Mouse (Mus musculus) CH12.LX (cell line): Measurements from ENCODE around the gene Sipa1l3. TPM values are rescaled to one million over a fixed set of nuclear protein-coding genes. Genes with fewer than 3 reads are reported as not detected.

Source experiments
- DNase-seq: peaks from one replicate; pipeline ENCODE4 v3.0.0-alpha.2; 2013; ENCODE audit errors: extremely low read depth
- H3K27ac ChIP-seq: 2 replicates; pipeline ENCODE4 v1.5.1; 2012; ENCODE audit warnings: low read depth, mild to moderate bottlenecking, control low read depth, moderate library complexity; ENCODE audit not compliant: insufficient read depth
- H3K27me3 ChIP-seq: replicated peaks from 2 replicates; pipeline ENCODE3; 2012; ENCODE audit warnings: inconsistent platforms
- H3K36me3 ChIP-seq, 2 experiments: replicated peaks in 1 of 2; 2 replicates each; pipeline versions ENCODE3 to v1.6.1; 2012; ENCODE audit warnings: inconsistent platforms in 1 of 2, low read length in 1 of 2, mild to moderate bottlenecking in 1 of 2, mixed read lengths in 1 of 2, moderate library complexity in 1 of 2; ENCODE audit not compliant: control insufficient read depth in 1 of 2, insufficient read depth in 1 of 2
- H3K4me1 ChIP-seq, 2 experiments: 2 replicates each; pipeline ENCODE4 v1.6.1; 2012; ENCODE audit warnings: inconsistent platforms in 1 of 2, moderate library complexity in 1 of 2; ENCODE audit not compliant: insufficient read depth in 2 of 2, control insufficient read depth in 1 of 2
- H3K4me2 ChIP-seq: 2 replicates; pipeline ENCODE4 v1.6.1; 2012; ENCODE audit warnings: low read depth, mild to moderate bottlenecking, control low read depth; ENCODE audit not compliant: poor library complexity, insufficient read depth, severe bottlenecking
- H3K4me3 ChIP-seq, 3 experiments: fragments of 150-350 bp in 1 of 3; sonication (generic) in 1 of 3; replicated peaks in 1 of 3; 2 replicates each; pipeline versions ENCODE3 to v1.5.1; 2011 to 2012; ENCODE audit warnings: low read depth in 2 of 3, low read length in 2 of 3, mild to moderate bottlenecking in 2 of 3, moderate library complexity in 2 of 3, control low read depth in 1 of 3, improper control_type of control experiment in 1 of 3, inconsistent platforms in 1 of 3, mixed read lengths in 1 of 3; ENCODE audit not compliant: poor library complexity in 1 of 3
- H3K79me2 ChIP-seq: replicated peaks from 2 replicates; pipeline ENCODE4 v1.6.1; 2012; ENCODE audit warnings: mild to moderate bottlenecking, moderate library complexity; ENCODE audit not compliant: control insufficient read depth, poor library complexity, insufficient read depth, severe bottlenecking; ENCODE audit errors: extremely low read depth
- H3K9ac ChIP-seq: 2 replicates; pipeline ENCODE4 v1.6.1; 2012; ENCODE audit warnings: low read depth, mild to moderate bottlenecking, control low read depth, moderate library complexity; ENCODE audit not compliant: insufficient read depth
- H3K9me3 ChIP-seq: replicated peaks from 2 replicates; pipeline ENCODE3; 2012; ENCODE audit warnings: low read length, inconsistent platforms, mixed read lengths
- CHD2 ChIP-seq: IDR thresholded peaks from 2 replicates; pipeline ENCODE4 v1.6.1; 2011; ENCODE audit warnings: low read length, improper control_type of control experiment
- E2F4 ChIP-seq: IDR thresholded peaks from 2 replicates; pipeline ENCODE4 v1.6.1; 2011; ENCODE audit warnings: low read depth, low read length, improper control_type of control experiment; ENCODE audit not compliant: insufficient replicate concordance
- ETS1 ChIP-seq: conservative IDR thresholded peaks from 2 replicates; pipeline ENCODE4 v1.6.1; 2012; ENCODE audit warnings: low read depth, mild to moderate bottlenecking, inconsistent platforms, low read length, improper control_type of control experiment, moderate library complexity
- GABPA ChIP-seq: IDR thresholded peaks from 2 replicates; pipeline ENCODE4 v1.6.1; 2012; ENCODE audit warnings: low read depth, low read length, improper control_type of control experiment, inconsistent platforms; ENCODE audit not compliant: insufficient replicate concordance
- JUN ChIP-seq: IDR thresholded peaks from 2 replicates; pipeline ENCODE4 v1.6.1; 2011; ENCODE audit warnings: low read depth, mild to moderate bottlenecking, low read length, improper control_type of control experiment, moderate library complexity; ENCODE audit not compliant: insufficient read depth
- KAT2A ChIP-seq: IDR thresholded peaks from 2 replicates; pipeline ENCODE4 v1.6.1; 2012; ENCODE audit warnings: low read length, improper control_type of control experiment, inconsistent platforms; ENCODE audit not compliant: insufficient replicate concordance
- MAFK ChIP-seq: IDR thresholded peaks from 2 replicates; pipeline ENCODE4 v1.6.1; 2011; ENCODE audit warnings: low read length, improper control_type of control experiment; ENCODE audit not compliant: insufficient replicate concordance
- MAZ ChIP-seq: IDR thresholded peaks from 2 replicates; pipeline ENCODE4 v1.6.1; 2012; ENCODE audit warnings: low read depth, mild to moderate bottlenecking, inconsistent platforms, low read length, improper control_type of control experiment, moderate library complexity
- MYC ChIP-seq: IDR thresholded peaks from 2 replicates; pipeline ENCODE4 v1.6.1; 2011; ENCODE audit warnings: low read depth, mild to moderate bottlenecking, improper control_type of control experiment, low read length
- POLR2AphosphoS2 ChIP-seq: IDR thresholded peaks from 2 replicates; pipeline ENCODE4 v1.6.1; 2011; ENCODE audit warnings: low read depth, low read length, improper control_type of control experiment
- RAD21 ChIP-seq: IDR thresholded peaks from 2 replicates; pipeline ENCODE4 v1.6.1; 2011; ENCODE audit warnings: low read depth, mild to moderate bottlenecking, low read length, improper control_type of control experiment, moderate library complexity
- RCOR1 ChIP-seq: conservative IDR thresholded peaks from 2 replicates; pipeline ENCODE4 v1.6.1; 2012; ENCODE audit warnings: low read depth, mild to moderate bottlenecking, inconsistent platforms, low read length, improper control_type of control experiment
- SMC3 ChIP-seq: IDR thresholded peaks from 2 replicates; pipeline ENCODE4 v1.6.1; 2011; ENCODE audit warnings: low read depth, low read length, improper control_type of control experiment
- UBTF ChIP-seq: IDR thresholded peaks from 2 replicates; pipeline ENCODE4 v1.6.1; 2012; ENCODE audit warnings: low read depth, mild to moderate bottlenecking, inconsistent platforms, low read length, improper control_type of control experiment, moderate library complexity
- USF1 ChIP-seq: IDR thresholded peaks from 2 replicates; pipeline ENCODE4 v1.6.1; 2014; ENCODE audit warnings: low read depth, mild to moderate bottlenecking, inconsistent platforms, low read length, improper control_type of control experiment
- ZC3H11A ChIP-seq: IDR thresholded peaks from 2 replicates; pipeline ENCODE4 v1.6.1; 2012; ENCODE audit warnings: low read depth, mild to moderate bottlenecking, inconsistent platforms, low read length, improper control_type of control experiment
- dilution Hi-C: fragments of 300-500 bp; cut with MboI; formaldehyde crosslinking; loops from 2 replicates; pipeline ENCODE4 v1.14.3; 2020; ENCODE audit warnings: low sequenced_read_pairs; ENCODE audit not compliant: extremely low pct_unique_long_range_greater_than_20kb, extremely low pct_ligation_motif_present
- in situ Hi-C: fragments of 300-500 bp; cut with MboI; formaldehyde crosslinking; loops from 3 replicates; pipeline ENCODE4 v1.14.3; 2019; ENCODE audit warnings: low sequenced_read_pairs, low pct_ligation_motif_present, low pct_unique_long_range_greater_than_20kb, mixed read lengths
- polyA plus RNA-seq: library from polyadenylated mRNA; unstranded; fragments of >175 nt; gene quantifications from 2 replicates; pipeline ENCODE4 v1.2.1, GENCODE M21; 2012; ENCODE audit warnings: low read depth; ENCODE audit not compliant: insufficient read length
- total RNA-seq, 2 experiments: library from RNA; depleted of rRNA; stranded (reverse); fragments of 300-350 nt in 1 of 2; fragments of >200 nt in 1 of 2; gene quantifications; 2 replicates each; pipeline ENCODE4 v1.2.3; 2012 to 2014

The Sipa1l3 gene
- total and polyA plus RNA-seq, 3 experiments: 1.6 to 8.8 (median 5.9) TPM

DNA sequence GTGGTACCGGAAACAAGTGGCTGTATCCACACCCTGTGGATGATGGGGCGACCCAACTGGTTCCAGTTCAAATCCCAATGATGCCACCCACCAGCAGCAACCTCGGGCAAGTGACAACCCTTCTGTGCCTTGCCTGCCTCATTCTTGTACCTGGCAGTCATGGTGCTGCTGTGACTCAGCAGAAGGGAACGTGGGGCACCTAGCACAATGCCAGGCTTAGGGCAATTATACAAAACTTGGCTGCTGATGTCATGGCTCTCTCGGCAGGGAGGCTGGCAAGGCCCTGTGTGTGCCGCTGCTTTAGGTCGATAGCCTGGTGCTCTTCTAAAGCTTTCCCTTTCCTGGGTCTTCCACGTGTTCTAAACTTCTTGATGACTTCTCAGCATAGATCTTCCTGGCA is 166.2 kb downstream of the Sipa1l3 start:
- in situ Hi-C loops (no loop called here), dilution Hi-C loops (no loop called here)
- no peak overlapping the region for H3K4me2 ChIP-seq
- no peak for DNase-seq
- no peak overlapping the region for H3K4me3 ChIP-seq
- peaks cover 4 to 62% of the 10 kb centered on the region in 2 experiments for H3K36me3 ChIP-seq
- no peak overlapping the region for H3K9ac ChIP-seq
- H3K4me1 ChIP-seq: no peaks in the 10 kb centered on the region
- no peak overlapping the region for H3K27ac ChIP-seq
- H3K27me3 ChIP-seq: no peaks in the 10 kb centered on the region
- no peaks in the 10 kb centered on the region for H3K79me2 ChIP-seq
- H3K9me3 ChIP-seq: no peaks in the 10 kb centered on the region
- no peak for TF ChIP-seq USF1
- no peak for TF ChIP-seq E2F4
- no peak for TF ChIP-seq MAZ
- TF ChIP-seq JUN: no peak
- no peak for TF ChIP-seq RAD21
- TF ChIP-seq MAFK: no peak
- no peak for TF ChIP-seq MYC
- TF ChIP-seq, all 38 proteins: peak for 0

DNA sequence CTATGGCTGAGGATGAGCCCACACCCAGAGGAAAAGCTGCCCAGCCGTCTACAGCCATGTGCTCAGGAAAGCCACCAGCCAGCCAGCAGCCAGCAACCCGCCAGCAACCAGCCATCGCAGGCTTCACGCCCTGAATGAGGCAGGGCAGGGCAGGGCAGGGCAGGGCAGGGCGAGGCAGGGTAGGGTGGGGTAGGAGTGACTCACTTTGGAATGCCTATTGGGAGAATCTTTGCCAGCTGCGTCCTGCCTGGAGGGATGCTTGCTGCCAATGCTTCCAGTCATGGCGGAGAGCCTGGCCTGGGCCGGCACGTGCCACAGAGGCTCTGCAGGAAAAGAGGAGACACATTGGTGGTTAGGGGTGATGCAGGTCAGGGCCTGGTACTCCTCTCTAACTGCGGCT is 168.0 kb downstream of the Sipa1l3 start:
- Histone ChIP-seq H3K9ac (no peak overlapping the region), H3K27me3 (no peaks in the 10 kb centered on the region), H3K36me3 (peaks cover 4 to 60% of the 10 kb centered on the region in 2 experiments), H3K27ac (no peak overlapping the region), H3K9me3 (no peaks in the 10 kb centered on the region), H3K79me2 (no peaks in the 10 kb centered on the region), H3K4me2 (no peak overlapping the region), H3K4me3 (no peak overlapping the region), H3K4me1 (peaks cover 0 to 6% of the 10 kb centered on the region in 2 experiments; a peak in 1 of 4 replicates)
- in situ Hi-C loops (no loop called here), dilution Hi-C loops (no loop called here)
- TF ChIP-seq GABPA: no peak
- no peak for DNase-seq

DNA sequence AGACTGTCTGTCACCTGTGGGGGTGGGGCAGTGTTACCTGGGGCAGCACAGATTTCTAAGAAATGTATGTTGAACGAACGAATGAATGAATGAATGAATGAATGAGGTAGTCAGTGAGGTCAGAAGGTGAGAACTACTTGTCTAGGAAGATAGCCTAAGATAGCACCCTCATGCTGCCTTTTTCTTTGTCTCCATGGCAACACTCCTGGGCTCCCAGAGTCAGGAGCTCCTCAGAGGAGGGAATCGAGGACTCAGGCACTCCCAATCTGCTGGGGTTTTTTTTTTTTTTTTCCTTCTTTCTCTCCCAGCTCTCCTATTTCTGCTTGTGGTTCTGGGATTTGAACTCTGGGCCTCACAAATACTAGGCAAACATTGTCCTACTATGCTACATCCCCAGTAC is 172.2 kb downstream of the Sipa1l3 start:
- no peaks in the 10 kb centered on the region for H3K79me2 ChIP-seq
- H3K4me3 ChIP-seq: no peak overlapping the region
- no peak overlapping the region for H3K9ac ChIP-seq
- H3K9me3 ChIP-seq: no peaks in the 10 kb centered on the region
- H3K36me3 ChIP-seq: peaks cover 4 to 45% of the 10 kb centered on the region in 2 experiments
- no peak overlapping the region for H3K27ac ChIP-seq
- H3K4me2 ChIP-seq: no peak overlapping the region
- dilution Hi-C loops (no loop called here), in situ Hi-C loops (no loop called here)
- H3K4me1 ChIP-seq: peaks cover 0 to 7% of the 10 kb centered on the region in 2 experiments; a peak in 1 of 4 replicates
- H3K27me3 ChIP-seq: no peaks in the 10 kb centered on the region
- TF ChIP-seq KAT2A: no peak
- no peak for TF ChIP-seq SMC3
- no peak for TF ChIP-seq POLR2AphosphoS2
- TF ChIP-seq ZC3H11A: no peak
- no peak for TF ChIP-seq RCOR1
- no peak for TF ChIP-seq MAZ
- no peak for TF ChIP-seq ETS1
- no peak for TF ChIP-seq GABPA
- TF ChIP-seq JUN: no peak
- TF ChIP-seq CHD2: no peak
- TF ChIP-seq UBTF: no peak
- DNase-seq: no peak
